Mouse (Mus musculus) midbrain, embryonic 11.5 days (tissue): Measurements from ENCODE around the gene Cd69. TPM values are rescaled to one million over a fixed set of nuclear protein-coding genes. Genes with fewer than 3 reads are reported as not detected.

Experiments used
- ATAC-seq: fragments of 200-750 bp; cut with Nextera tagmentation; 2 replicates; pipeline ENCODE4 v1.8.0; 2017; ENCODE audit warnings: moderate TSS enrichment, moderate library complexity; ENCODE audit not compliant: low FRiP score
- DNase-seq: peaks from one replicate; pipeline ENCODE4 v3.0.0; 2015; ENCODE audit warnings: low spot score; ENCODE audit errors: missing footprints
- H3K27ac ChIP-seq: fragments of 300-500 bp; sonication (generic); 2 replicates; pipeline ENCODE4 v1.5.1; 2014; ENCODE audit warnings: low read depth, low read length
- H3K27me3 ChIP-seq: fragments of 300-500 bp; sonication (generic); 2 replicates; pipeline ENCODE4 v1.6.1; 2014; ENCODE audit warnings: mild to moderate bottlenecking, low read length, moderate library complexity, mixed read lengths; ENCODE audit not compliant: control insufficient read depth, insufficient read depth
- H3K36me3 ChIP-seq: fragments of 300-500 bp; sonication (generic); 2 replicates; pipeline ENCODE4 v1.6.1; 2014; ENCODE audit warnings: mild to moderate bottlenecking, low read length, moderate library complexity, mixed read lengths; ENCODE audit not compliant: control insufficient read depth, insufficient read depth
- H3K4me1 ChIP-seq: fragments of 300-500 bp; sonication (generic); 2 replicates; pipeline ENCODE4 v1.6.1; 2014; ENCODE audit warnings: low read length; ENCODE audit not compliant: control insufficient read depth, insufficient read depth
- H3K4me2 ChIP-seq: fragments of 300-500 bp; sonication (generic); 2 replicates; pipeline ENCODE4 v1.6.1; 2014; ENCODE audit warnings: mild to moderate bottlenecking, moderate library complexity
- H3K4me3 ChIP-seq: fragments of 300-500 bp; sonication (generic); 2 replicates; pipeline ENCODE4 v1.5.1; 2014; ENCODE audit warnings: low read depth, low read length
- H3K9ac ChIP-seq: fragments of 300-500 bp; sonication (generic); 2 replicates; pipeline ENCODE4 v1.6.1; 2014; ENCODE audit warnings: low read length
- H3K9me3 ChIP-seq: fragments of 300-500 bp; sonication (generic); 2 replicates; pipeline ENCODE4 v1.6.1; 2016; ENCODE audit warnings: low read length; ENCODE audit not compliant: control insufficient read depth
- WGBS: fragments of 180-500 bp; shearing (Covaris S2); extraction: QIAGEN DNeasy Blood & Tissue Kit; methylation state at CpG from one replicate; pipeline ENCODE4 v1.1.7; 2014; 5-methylcytosine and 5-hydroxymethylcytosine counted together
- polyA plus RNA-seq: library from polyadenylated mRNA; unstranded; fragments of >200 nt; fragmentation: Nextera tagmentation; extraction: Ambion mirVana; gene quantifications from 2 replicates; pipeline ENCODE4 v1.2.1, GENCODE M21; 2014

Gene Cd69
- 0.10 TPM in 1 of 2 replicates, not detected in the other for polyA plus RNA-seq

DNA sequence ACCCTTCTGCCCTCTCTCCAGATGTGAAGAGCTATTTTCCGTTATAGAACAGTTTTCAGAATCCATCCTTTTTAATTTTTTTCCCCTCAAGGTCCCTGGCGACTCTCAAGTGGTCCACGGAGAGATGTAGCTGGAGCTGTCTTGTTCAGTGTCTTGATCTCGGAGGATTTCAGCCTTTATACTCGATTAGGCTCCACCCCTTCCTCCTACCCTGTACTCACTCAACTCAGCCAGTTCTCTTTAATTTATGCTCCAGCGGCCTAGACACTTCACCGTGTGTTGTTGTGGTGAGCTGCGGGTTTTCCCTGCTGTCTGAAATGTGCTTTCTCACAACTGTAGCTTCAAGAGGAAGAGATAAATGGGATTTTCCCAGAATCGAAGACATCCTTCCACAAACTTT, at the start of gene Cd69:
Gene Cd69 (minus strand): TSS at position 217 of the 400 bp plus-strand sequence.
- Histone ChIP-seq H3K27me3 (no peaks in the 10 kb centered on the region), H3K4me3 (no peak within 1 kb of the TSS), H3K4me1 (no peaks in the 10 kb centered on the region), H3K9ac (no peak within 1 kb of the TSS), H3K4me2 (no peak within 1 kb of the TSS), H3K27ac (no peak within 1 kb of the TSS), H3K9me3 (no peaks in the 10 kb centered on the region), H3K36me3 (no peaks in the 10 kb centered on the region)
- DNase-seq (no peak), ATAC-seq (no peak)
- 80% methylated on average over 9 of the region's 9 CpGs for WGBS

DNA sequence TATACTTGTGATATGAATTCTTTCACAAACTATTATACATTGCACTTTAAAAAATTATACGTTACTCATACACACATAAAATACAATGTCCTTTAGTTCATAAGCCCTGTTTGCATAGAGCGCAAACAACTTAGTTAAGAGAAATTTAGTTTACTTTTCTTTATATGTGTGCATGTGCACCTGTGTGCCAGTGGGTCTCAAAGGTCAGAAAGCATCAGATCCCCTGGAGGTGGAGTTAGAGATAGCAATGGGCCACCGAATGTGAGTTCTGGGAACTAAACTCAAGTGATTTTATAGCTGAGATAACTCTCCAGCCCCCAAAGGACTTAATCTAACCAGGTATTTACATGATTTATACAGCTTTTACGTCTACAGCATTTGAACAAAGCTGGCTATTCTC, 44.1 kb upstream of the Cd69 start:
- no peak for ATAC-seq
- WGBS: 87% methylated on average over 4 of the region's 4 CpGs

DNA sequence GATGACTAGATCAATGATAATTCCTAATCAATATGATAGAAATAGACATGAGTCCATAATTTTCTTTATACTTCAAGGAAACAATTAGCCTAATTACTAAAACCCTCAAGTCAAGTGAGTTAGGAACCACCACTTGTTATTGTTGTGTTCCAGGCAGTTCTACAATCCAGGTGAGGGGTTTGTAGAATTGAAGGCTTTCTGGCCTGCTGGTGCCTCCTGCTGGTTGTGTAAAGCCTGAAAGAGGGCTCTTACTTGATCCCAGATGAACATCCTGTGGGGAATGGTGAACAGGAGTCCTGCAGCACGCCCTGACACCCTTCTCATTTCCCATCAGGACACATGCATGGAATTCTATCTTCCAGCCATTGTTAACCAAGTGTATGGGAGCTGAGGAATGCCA, 43.2 kb upstream of the Cd69 start:
- 63% methylated on average over 1 of the region's 1 CpGs for whole genome bisulfite sequencing
- no peak overlapping the region for H3K9ac ChIP-seq
- no peaks in the 10 kb centered on the region for H3K27me3 ChIP-seq
- no peaks in the 10 kb centered on the region for H3K4me1 ChIP-seq
- no peaks in the 10 kb centered on the region for H3K9me3 ChIP-seq
- no peak overlapping the region for H3K4me3 ChIP-seq
- H3K27ac ChIP-seq: no peak overlapping the region
- ATAC-seq: no peak
- DNase-seq: no peak
- H3K36me3 ChIP-seq: no peaks in the 10 kb centered on the region
- H3K4me2 ChIP-seq: no peak overlapping the region

More for the DNA sequence above, 44.1 kb upstream of the Cd69 start:
- no peaks in the 10 kb centered on the region for H3K9me3 ChIP-seq
- no peak for DNase-seq
- no peak overlapping the region for H3K4me2 ChIP-seq
- no peak overlapping the region for H3K9ac ChIP-seq
- H3K36me3 ChIP-seq: no peaks in the 10 kb centered on the region
- no peak overlapping the region for H3K4me3 ChIP-seq
- no peaks in the 10 kb centered on the region for H3K4me1 ChIP-seq
- no peak overlapping the region for H3K27ac ChIP-seq
- H3K27me3 ChIP-seq: no peaks in the 10 kb centered on the region

- H3K36me3 ChIP-seq: no peaks in the 10 kb centered on the region
These were observed 41.2 kb upstream of the Cd69 start for GRCm38 (mm10) chr6:129316463-129316862.

DNA sequence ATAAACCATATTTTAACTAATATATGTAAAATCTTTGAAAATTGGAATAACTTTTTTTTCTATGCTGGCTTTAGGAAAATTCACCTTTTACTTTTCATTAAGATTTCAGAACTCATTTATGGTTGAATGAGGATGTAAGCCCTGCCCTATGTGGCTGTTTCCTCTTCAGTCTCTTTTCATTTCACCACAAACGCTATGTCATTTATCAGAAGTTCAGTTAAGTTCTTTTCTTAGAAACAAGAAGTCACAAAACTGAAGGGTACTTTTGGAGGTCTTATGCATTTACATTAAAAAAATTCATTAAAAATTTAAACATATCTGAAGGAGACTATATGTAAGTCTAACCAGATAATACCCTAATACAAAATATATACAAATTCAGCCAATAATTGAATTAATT, 40.5 kb upstream of the Cd69 start:
- H3K36me3 ChIP-seq: no peaks in the 10 kb centered on the region
- 92% methylated on average over 1 of the region's 1 CpGs for WGBS
- no peaks in the 10 kb centered on the region for H3K4me1 ChIP-seq
- no peak overlapping the region for H3K4me3 ChIP-seq
- H3K9ac ChIP-seq: no peak overlapping the region
- H3K4me2 ChIP-seq: no peak overlapping the region
- H3K27me3 ChIP-seq: no peaks in the 10 kb centered on the region
- no peak for DNase-seq
- no peaks in the 10 kb centered on the region for H3K9me3 ChIP-seq
- no peak for ATAC-seq
- H3K27ac ChIP-seq: no peak overlapping the region

More at GRCm38 (mm10) chr6:129316463-129316862, 41.2 kb upstream of the Cd69 start:
- H3K4me1 ChIP-seq: no peaks in the 10 kb centered on the region
- H3K4me3 ChIP-seq: no peak overlapping the region
- WGBS: 78% methylated on average over 2 of the region's 2 CpGs
- no peaks in the 10 kb centered on the region for H3K9me3 ChIP-seq
- DNase-seq (no peak), ATAC-seq (no peak)
- no peak overlapping the region for H3K9ac ChIP-seq
- H3K27me3 ChIP-seq: no peaks in the 10 kb centered on the region
- H3K4me2 ChIP-seq: no peak overlapping the region
- H3K27ac ChIP-seq: no peak overlapping the region

DNA sequence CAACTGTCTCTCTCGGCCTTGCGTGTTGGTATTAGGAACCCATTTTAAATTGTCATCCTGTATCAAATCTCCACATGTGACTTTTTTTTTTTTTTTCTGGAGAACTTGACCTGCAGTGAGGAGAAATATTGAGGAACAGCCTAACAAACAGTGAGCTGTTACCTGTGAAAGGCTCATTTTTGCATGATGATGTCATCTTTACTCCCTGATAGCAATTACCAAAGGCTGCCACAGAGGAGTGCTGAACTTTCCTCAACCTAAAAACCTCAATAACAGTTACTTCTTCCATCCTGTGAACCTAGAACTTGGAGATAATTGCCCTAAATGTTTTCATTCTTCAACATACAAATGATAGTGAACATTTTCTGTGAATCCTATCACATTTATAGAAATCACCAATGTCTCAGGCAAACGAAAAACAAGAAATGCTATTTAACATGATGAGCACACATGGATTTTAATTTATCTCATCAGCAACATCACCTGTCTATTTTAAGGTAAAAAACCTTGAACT, 39.5 kb upstream of the Cd69 start:
- DNase-seq: no peak
- Histone ChIP-seq H3K27ac (no peak overlapping the region), H3K4me2 (no peak overlapping the region), H3K27me3 (no peaks in the 10 kb centered on the region), H3K4me1 (no peaks in the 10 kb centered on the region), H3K4me3 (no peak overlapping the region), H3K36me3 (no peaks in the 10 kb centered on the region), H3K9ac (no peak overlapping the region), H3K9me3 (no peaks in the 10 kb centered on the region)
- ATAC-seq: no peak
- WGBS: 88% methylated on average over 3 of the region's 3 CpGs

- Histone ChIP-seq H3K9ac (no peak overlapping the region), H3K9me3 (no peaks in the 10 kb centered on the region), H3K4me1 (no peaks in the 10 kb centered on the region), H3K4me2 (no peak overlapping the region), H3K27ac (no peak overlapping the region), H3K36me3 (no peaks in the 10 kb centered on the region), H3K4me3 (no peak overlapping the region), H3K27me3 (no peaks in the 10 kb centered on the region)
- ATAC-seq (no peak), DNase-seq (no peak)
- 84% methylated on average over 3 of the region's 3 CpGs for WGBS
These were observed 37.3 kb upstream of the Cd69 start for GRCm38 (mm10) chr6:129312499-129312898.

DNA sequence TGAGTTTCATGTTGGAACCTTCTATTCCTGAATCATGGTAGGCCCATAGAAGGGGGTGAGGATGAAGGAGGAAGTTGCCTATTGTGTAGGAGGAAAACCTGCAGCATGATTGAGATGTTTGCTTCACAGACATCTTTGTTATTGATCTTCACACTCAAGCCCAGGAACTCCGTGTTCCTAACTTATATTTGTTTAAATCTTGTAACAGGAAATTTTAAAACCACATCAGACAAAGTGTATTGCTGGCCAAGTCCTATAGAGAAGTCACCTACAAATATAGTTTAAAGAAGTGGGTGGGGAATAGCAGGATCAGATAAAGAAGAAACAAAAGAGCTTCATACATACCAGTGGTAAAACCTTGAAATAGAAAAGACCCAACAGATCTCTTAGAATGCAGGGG, 28.9 kb upstream of the Cd69 start:
- H3K4me2 ChIP-seq: no peak overlapping the region
- WGBS: 66% methylated on average over 1 of the region's 1 CpGs
- ATAC-seq: no peak
- no peaks in the 10 kb centered on the region for H3K9me3 ChIP-seq
- DNase-seq: no peak
- no peaks in the 10 kb centered on the region for H3K4me1 ChIP-seq
- no peaks in the 10 kb centered on the region for H3K27me3 ChIP-seq
- no peak overlapping the region for H3K4me3 ChIP-seq
- no peak overlapping the region for H3K27ac ChIP-seq
- no peaks in the 10 kb centered on the region for H3K36me3 ChIP-seq
- H3K9ac ChIP-seq: no peak overlapping the region

GRCm38 (mm10) chr6:129288708-129289107, 13.5 kb upstream of the Cd69 start:
- Histone ChIP-seq H3K36me3 (no peaks in the 10 kb centered on the region), H3K27me3 (no peaks in the 10 kb centered on the region), H3K9ac (no peak overlapping the region), H3K4me2 (no peak overlapping the region), H3K27ac (no peak overlapping the region), H3K4me1 (no peaks in the 10 kb centered on the region), H3K9me3 (no peaks in the 10 kb centered on the region), H3K4me3 (no peak overlapping the region)
- ATAC-seq: no peak
- no peak for DNase-seq
